Mouse (Mus musculus) heart, postnatal 25 days (tissue): ENCODE results near the gene Ttc16. TPM values are rescaled to one million over a fixed set of nuclear protein-coding genes. Genes with fewer than 3 reads are reported as not detected.

Experiments
- DNase-seq: peaks from one replicate; pipeline ENCODE4 v3.0.0; 2022; ENCODE audit warnings: low spot score
- intact Hi-C: fragments of 180-260 bp; cut with DNase I; formaldehyde crosslinking; loops from one replicate; pipeline ENCODE4 v1.15.1; 2025
- total RNA-seq, 2 experiments: library from RNA; stranded (reverse); gene quantifications; 2 replicates each; pipeline ENCODE4 v1.2.3; 2021

The Ttc16 gene
- total RNA-seq, 2 experiments from 2014 or later, result 0.10 to 0.17 TPM

DNA sequence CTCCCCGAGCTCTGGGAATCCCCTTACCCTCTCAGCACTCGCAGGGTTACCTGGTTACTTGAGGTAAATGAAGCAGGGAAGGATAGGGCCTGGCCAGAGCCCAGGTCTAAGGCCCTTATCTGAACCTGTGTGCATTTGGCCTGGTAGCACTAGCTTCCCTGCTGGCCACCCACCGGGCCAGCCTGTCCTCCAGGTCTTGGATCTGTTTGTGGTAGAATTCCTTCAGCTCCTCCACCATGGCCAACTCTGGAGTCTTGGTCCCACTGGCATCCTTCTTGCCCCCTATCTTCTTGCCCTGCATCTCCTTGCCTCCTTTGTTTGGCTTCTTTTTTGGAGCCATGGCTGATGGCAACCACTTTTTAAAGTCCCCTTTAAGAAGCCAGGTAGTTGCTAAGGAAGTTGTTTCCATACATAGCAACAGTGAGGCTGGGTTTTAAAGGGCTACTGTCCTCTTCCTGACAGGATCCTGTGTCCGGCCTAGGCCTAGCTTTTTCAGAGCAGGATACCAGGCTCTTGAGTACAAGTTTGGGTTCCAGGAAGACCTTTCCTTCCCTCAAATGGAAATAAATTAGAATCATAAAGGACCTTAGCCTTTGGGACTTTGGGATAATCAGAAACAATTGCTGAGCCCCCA lies 8.7 kb upstream of the Ttc16 start, which contains the start of gene Cfap157:
TSS of gene Cfap157 (minus strand) at position 381 of the 634 bp plus-strand sequence.
- peak; percentile 31 for DNase-seq
- intact Hi-C loops, result no loop called here

DNA sequence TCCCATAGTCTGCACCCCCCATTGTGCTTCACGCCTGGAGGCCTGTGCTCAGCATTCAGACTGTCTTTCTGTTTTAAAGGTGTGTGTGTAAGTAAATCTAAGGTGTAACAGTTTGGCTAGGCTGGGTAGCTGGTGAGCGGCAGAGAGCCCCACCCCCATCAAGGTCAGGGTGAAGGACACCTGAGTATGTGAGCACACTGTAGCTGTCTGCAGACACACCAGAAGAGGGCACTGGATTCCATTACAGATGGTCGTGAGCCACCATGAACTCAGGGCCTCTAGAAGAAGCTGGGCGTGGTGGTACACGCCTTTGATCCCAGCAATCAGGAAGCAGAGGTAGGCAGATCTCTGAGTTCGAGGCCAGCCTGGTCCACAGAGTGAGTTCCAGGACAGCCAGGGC lies 6.3 kb upstream of the Ttc16 start:
- intact Hi-C loops, result no loop called here

DNA sequence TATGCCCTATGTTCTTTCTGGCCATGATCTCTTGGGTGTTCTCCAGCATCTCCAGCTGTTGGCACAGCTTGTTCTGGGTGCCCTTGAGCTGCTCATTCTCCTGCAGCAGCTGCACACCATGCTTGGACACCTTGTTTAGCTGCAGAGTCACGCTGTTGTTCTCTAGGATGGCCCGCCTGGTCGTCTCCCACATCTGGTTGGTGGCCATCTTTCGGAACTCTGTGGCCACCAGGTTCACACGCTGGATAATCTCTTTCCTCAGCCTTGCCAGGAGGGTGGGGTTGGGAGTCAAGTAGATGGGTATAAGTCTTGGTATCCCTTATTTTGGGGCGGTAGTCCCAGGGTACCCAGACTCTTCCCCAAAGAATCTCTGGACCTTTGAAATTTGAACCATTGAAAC lies 4.3 kb upstream of the Ttc16 start:
- intact Hi-C loops, result loop anchor here (1.0 kb wide), 1 partner anchor 75 kb away; no protein-coding TSS in a partner anchor
- no peak for DNase-seq

More for the DNA sequence above, 6.3 kb upstream of the Ttc16 start:
- DNase-seq, result no peak

DNA sequence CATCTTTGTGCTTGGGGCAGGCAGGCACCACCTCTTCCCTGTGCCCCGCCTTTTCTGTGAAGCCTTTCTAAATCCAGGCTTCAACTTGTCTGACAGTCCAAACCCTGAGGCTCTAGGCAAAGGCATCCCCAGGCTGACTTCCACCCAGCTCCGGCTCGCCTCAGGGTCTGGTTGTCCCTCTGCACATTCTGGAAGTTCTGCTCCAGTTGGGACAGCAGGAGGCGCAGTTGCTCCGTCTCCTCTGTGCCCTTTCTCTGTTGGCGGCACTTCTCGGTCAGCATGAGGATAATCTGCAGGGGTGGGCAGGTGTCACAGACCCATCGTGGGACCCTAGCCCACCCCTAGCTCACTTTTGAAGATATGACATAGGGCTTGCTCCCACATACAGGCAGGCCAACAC lies 3.7 kb upstream of the Ttc16 start:
- intact Hi-C loops, result loop anchor here (1.0 kb wide), 1 partner anchor 75 kb away; no protein-coding TSS in a partner anchor
- no peak for DNase-seq

DNA sequence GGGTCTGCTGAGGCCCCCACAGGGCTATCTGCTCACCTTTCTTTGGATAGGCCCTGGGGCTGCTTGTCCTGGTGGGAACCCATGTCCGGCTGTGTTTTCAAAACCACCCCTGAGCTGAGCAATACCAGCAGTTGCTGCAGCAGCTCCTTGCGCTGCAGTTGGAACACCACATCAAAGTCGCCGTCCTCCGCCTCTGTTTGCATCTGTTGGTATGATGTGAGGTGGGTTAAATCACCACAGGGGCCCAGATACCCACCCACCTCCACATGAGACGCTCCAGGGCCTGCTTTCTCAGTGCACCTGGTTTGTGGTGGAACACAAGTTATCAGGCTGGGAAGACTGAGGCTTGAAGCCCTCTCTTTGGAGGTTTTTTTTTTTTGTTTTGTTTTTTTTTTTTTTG lies 2.6 kb upstream of the Ttc16 start:
- DNase-seq, result no peak
- intact Hi-C loops, result no loop called here

DNA sequence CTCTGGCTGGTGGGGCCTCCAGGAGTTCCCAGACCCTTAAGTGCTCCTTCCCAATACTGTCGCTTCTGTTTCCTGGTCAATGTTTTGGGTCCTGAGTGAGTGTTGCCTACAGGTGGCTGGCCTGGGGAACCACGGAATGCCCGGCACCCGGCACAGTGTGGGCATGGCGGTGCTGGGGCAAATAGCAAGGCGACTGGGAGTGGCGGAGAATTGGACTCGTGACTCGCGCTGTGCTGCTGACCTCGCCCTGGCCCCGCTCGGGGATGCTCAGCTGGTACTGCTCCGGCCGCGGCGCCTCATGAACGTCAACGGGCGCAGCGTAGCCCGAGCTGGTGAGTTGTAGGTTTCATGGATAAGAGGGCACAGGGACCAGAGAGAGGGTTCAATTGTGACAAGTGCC lies 759 bp upstream of the Ttc16 start:
- DNase-seq, result no peak
- intact Hi-C loops, result no loop called here

DNA sequence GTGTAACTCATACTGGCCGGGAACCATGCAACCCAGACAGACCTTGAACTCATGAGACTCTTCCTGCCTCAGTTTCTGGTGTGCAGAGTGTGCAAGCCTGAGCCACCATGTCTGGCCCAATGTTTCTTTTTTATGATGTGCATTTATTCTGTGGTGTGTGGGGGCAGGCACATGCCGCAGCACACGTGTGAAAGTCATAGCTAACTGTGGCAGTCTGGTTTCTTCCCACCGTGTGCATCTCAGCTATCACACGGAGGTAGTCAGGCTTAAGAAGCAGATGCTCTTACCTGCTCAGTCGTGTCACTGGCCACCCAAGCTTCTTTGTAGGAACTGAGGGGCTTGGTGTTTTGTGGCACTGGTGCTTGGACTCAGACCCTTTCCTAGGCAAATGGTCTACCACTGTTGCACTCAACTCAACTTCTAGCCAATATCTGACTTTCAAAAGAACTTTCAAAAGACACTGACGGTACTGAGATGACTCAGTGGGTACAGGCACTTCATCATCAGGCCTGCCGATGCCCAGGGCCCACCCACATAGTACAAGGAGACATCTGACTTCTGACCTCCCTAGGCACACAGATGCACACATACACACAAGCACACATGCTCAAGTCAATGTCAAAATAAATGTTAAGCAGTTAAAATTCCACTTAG lies 2.7 kb downstream of the Ttc16 start:
- intact Hi-C loops, result no loop called here
- DNase-seq, result no peak

DNA sequence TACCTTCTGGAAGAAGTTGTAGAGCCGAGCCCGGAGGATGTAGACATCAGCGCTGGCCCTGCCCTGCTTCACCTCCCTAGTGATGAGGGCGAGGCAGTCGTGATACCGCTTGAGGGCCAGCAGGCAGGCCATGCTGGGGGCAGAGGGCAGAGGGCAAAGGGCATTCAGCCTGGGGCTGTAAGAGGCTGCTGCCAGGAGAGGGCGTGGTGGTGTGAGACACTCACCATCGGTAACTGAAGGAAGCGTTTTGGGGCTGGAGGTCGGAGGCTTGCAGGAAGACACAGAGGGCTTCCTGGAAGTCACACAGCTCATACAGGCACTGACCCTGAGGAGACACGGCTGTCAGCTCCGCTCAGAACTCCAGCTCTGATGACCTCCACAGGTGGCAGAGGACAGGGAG lies 3.5 kb downstream of the Ttc16 start:
- DNase-seq, result no peak
- intact Hi-C loops, result no loop called here

DNA sequence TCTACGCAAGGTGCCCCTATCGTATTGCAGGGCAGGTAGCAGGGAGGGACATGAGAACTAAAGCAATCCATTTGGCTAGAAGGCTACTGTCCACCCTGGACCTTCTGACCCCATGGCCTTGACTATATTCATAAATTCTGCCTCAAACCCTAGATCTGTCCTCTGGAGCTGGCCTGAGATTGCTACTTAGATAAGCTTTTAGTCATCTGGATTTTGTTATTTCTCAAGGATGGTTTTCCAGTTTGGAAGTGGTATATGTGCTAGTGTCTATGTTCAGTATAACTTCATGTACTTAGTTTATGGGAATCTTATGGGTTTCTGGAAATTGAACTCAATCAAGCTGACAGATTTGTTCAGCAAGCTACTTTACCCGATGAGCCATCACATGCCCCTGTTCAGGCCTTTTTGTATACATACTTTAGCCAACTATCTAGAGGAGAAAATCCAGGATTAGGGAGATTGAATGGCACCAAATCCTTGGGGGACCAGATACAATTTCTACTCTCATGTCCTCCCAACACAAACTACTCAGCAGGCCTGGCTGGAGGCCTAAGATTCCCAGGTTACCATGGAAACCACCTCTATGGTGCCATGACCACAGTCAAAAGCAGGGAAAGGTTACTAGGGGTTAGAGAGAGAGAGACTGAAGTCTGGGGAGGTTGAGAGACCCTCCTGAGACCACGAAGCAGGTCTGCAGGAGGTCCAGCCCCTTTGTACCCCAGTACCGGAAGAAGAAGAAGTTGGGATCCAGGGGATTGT lies 5.9 kb downstream of the Ttc16 start:
- intact Hi-C loops, result no loop called here
- DNase-seq, result no peak

DNA sequence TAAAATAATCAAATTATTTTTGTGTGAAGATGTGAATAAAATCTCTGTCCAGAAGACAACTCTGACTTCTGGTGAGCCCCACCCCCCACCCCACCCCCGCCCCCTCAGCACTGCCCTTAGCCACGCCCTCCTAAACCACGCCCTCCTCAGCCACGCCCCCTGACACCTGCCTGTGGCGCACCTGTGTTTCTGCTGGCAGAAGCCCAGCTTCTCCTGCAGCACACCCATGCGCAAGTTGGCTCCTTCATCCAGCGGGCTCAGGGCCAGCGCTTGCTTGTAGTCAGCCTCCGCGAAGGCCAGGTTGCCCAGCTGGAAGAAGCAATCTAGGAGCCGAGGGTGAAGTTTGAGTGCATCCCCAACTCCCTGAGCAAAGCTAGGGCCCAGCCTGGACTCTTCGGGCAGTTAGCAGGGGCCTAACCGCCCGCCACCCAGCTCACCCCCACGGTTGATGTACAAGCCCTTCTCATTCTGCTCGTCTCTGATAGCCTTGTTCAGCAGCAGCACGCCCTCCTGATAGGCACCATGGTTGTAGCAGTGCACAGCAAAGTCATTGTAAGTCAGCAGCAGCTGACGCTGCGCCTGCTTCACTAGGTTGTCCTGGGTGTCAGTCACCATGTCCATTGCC lies 6.7 kb downstream of the Ttc16 start:
- no peak for DNase-seq
- intact Hi-C loops, result no loop called here

DNA sequence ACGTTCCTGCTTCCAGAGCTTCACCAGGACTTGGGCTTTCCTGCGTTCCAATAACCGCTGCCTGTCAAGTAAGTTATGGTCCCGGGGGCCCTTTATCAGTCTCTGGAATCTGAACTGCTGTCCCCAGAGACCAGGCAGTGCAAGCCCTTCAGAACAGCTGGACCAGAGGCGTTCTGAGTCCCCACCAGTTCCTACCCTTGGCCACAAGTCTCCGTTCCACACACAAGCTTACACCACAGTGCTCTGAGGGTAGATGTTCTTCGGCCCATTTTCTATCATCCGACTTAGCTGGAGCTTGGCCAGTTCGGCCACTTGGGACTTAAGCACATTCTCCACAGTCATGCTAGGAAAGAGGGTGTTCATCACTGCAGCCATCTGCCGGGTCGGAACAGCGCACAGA lies 8.2 kb downstream of the Ttc16 start:
- no peak for DNase-seq
- intact Hi-C loops, result no loop called here

DNA sequence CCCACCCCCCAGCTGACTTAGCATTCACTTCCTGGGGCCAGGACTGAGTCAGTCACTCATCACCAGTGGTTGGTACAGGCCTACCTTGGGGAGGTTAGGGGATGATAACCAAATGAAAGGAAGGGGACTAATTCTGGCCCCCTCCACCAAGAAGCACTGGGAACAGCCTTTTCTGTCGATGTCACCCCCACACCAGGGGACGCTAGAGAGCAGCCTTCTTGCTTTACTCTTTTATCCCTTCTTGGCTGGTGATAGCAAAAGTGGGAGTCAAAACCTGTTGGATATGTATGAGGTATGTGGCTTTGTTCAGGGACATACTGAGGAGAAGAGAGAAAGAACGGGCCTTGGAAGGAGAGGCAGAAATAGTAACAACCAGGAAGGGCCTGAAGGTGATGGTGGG lies 12.1 kb downstream of the Ttc16 start:
- DNase-seq, result no peak
- intact Hi-C loops, result no loop called here

DNA sequence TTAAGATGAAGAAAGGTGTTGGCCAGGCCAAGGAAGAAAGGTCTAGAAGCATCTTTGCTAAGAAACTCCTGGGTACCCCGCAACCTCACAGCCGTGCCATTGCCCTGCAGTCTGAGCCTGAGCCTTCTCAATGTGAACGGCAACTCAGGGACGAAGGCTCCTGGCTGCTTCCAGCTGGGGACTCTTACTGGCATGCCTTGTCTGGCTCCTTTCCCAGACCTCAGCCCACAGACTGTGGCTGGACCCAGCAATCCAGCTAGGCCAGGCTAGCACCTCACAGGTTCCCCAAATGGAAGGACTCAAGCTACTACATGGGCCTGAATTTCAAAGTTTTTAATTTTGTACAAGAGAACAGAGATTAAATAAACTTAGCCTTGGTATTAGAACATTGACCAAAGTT lies 13.6 kb downstream of the Ttc16 start:
- intact Hi-C loops, result no loop called here
- no peak for DNase-seq

DNA sequence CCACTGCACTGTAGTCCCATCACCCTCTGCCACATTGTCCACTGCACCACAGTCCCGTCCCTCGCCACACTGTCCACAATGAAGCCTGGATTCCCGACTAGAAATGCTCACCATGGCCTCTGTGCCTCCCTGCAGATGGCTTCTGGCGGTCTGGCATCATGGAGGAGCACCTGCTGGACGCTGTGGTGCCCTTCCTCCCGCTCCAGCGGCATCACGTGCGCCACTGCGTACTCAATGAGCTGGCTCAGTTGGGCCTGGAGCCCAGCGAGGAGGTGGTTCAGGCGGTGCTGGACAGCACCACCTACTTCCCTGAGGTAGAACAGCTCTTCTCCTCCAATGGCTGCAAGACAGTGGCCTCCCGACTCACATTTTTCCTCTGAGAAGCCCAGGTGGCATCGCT lies 14.1 kb downstream of the Ttc16 start:
- intact Hi-C loops, result no loop called here
- no peak for DNase-seq

DNA sequence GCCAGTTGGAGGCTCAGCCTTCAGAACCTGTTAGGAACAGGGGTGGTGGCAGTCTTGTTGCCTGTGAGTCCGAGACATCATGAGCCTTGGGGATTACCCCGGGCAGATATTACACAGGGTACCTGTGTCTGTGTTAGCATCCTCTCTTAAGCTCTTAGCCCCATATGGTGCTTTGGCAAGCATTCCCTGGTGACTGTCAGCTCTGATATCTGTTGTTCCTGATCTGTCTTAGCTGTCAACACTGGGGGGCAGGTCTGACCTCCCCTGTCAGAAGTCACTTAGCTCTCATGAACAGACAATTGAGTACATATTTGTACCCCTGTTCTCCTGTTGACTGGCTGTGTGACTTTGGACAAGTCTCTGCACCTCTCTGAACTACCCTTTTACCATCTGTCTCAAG lies 16.4 kb downstream of the Ttc16 start:
- intact Hi-C loops, result no loop called here
- DNase-seq, result no peak

DNA sequence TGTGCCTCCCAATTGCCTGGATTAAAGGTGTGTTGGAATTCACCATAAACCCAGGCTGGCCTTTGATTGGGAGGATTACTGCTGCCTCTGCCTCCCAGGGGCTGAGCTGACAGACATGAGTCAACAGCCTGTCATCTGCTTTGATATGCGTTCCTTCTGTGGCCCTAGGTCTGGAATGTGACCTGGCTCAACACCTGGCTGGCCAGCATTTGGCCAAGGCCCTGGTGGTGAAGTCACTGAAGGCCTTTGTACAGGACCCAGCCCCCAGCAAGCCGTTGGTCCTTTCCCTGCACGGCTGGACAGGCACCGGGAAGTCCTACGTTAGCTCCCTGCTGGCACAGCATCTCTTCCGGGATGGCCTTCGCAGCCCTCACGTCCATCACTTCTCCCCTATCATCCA lies 16.9 kb downstream of the Ttc16 start:
- DNase-seq, result no peak
- intact Hi-C loops, result no loop called here

DNA sequence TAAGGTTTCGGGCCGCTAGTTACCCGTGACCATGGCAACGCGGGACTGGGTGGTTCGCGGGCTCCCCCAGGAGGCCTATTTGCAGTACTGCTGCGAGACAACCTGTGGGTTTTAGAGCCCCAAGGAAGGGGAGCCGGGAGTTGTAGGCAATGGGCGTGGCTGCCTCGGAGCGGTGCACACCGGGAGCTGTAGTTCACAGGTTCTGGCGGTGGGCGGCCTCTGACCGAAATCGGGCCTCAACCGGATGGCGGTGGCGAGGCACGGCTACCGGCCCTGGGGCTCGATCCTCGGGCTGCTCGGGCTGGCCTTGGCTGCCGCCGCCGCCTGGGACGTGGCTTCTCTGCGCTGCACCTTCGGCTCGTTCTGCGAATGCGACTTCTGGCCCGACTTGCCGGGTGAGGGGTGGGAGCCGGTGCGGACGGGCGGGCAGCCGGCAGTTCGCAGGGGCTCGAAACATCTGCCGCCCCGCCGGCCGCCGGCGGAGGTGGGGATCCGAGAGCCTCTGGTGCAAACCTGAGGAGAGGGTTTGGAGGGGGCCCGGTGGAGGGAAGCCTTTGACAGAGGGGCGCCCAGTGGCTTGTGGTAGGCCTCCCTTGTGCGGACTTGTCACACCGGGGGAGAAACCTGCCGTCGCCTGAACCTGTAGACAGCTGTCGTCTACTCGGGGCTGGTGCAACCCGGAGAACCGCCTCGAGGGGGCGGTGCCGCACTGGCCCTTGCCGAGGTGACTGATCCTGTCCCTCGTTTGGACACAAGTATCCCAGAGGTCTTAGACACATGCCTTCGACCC lies 18.2 kb downstream of the Ttc16 start, which contains the start of gene Tor2a:
TSS of gene Tor2a (plus strand) at position 179 of the 790 bp plus-strand sequence.
- intact Hi-C loops, result loop anchor here (1.0 kb wide), 1 partner anchor 43 kb away; no protein-coding TSS in a partner anchor
- peak; percentile 95 for DNase-seq

DNA sequence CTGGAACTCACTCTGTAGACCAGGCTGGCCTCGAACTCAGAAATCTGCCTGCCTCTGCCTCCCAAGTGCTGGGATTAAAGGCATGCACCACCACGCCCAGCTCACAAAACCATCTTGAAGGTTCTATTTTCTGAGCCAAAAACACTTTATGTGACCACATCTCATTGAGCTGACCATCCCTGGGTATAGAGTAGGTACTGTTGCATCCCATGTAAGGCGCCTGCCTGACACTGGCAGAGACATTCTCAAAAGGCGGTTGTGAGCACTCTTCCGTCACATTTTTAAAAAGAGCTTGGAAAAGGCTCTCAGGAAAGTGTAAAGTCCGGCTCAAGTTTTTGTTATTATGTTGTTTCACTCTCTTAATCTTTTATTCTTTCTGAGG lies 18.8 kb downstream of the Ttc16 start:
- intact Hi-C loops, result loop anchor here (1.0 kb wide), 1 partner anchor 42 kb away; no protein-coding TSS in a partner anchor
- no peak for DNase-seq

DNA sequence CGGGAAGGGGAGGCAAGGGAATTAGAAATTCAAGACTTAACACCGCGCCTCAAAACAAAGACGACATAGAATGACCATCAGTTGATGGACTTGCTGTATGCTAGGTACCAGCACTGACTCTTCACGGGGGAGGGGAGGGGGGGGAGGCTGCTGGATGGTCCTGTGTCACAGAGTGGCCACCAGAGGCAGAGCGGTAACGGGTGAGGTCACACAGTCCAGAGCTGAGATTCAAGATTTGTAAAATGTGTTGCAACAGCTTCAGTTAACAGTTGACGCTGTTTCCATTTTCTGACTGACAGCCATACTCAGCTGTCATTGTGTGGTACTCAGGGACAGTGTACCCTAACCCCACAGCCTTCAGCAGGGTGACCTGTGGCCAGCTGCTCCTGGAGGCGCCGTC lies 23.3 kb downstream of the Ttc16 start:
- intact Hi-C loops, result loop anchor here (2.0 kb wide), 1 partner anchor 15 kb away; no protein-coding TSS in a partner anchor
- no peak for DNase-seq

DNA sequence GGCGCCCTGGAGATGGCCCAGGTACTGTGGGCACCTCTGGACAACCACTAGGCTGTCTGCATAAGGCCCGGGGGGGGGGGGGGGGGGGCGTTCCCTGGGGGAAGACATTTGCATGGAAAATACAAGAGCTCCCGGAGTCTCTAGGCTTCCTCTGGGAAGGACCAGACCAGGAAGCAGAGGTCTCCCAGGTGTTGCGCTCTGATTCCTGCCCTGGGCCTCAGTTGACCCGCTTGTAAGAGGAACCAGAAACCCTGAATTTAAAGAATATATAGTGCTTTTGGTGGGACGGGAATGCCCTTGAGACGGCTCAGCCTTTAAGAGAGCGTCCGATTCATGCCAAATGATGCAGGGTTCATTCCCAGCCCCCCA lies 23.8 kb downstream of the Ttc16 start:
- intact Hi-C loops, result loop anchor here (2.0 kb wide), 1 partner anchor 15 kb away; no protein-coding TSS in a partner anchor
- DNase-seq, result no peak
